Mouse (Mus musculus): ENCODE measurements at regions not wholly inside any gene's neighbourhood (a gene's known extent, or its start where the extent isn't known, plus 50 kb on each side); places are given as distances from the start of the nearest gene placed in this dataset.

GRCm38 (mm10) chr2:148622216-148622615 is 50.2 kb upstream of the Nxt1 start:
- no peak for ATAC-seq (ENCODE audit: low FRiP score)
- no peaks in the 10 kb centered on the region for H3K9me3 ChIP-seq
- no peak overlapping the region for H3K9ac ChIP-seq
- WGBS = 74% methylated on average over 3 of the region's 3 CpGs
- no peaks in the 10 kb centered on the region for H3K27me3 ChIP-seq
- H3K4me1 ChIP-seq = no peaks in the 10 kb centered on the region
- no peak overlapping the region for H3K4me3 ChIP-seq (replicated peaks)
- no peak overlapping the region for H3K4me2 ChIP-seq
- no peaks in the 10 kb centered on the region for H3K36me3 ChIP-seq (replicated peaks)
- H3K27ac ChIP-seq = no peak overlapping the region

GRCm38 (mm10) chr2:148611911-148612310 is 60.5 kb upstream of the Nxt1 start:
- no peak overlapping the region for H3K27ac ChIP-seq
- H3K36me3 ChIP-seq (replicated peaks) = no peaks in the 10 kb centered on the region
- H3K9ac ChIP-seq = no peak overlapping the region
- H3K4me1 ChIP-seq = no peaks in the 10 kb centered on the region
- no peak overlapping the region for H3K4me3 ChIP-seq (replicated peaks)
- 85% methylated on average over 1 of the region's 1 CpGs for WGBS
- no peaks in the 10 kb centered on the region for H3K27me3 ChIP-seq
- H3K9me3 ChIP-seq = no peaks in the 10 kb centered on the region
- H3K4me2 ChIP-seq = no peak overlapping the region
- ATAC-seq (ENCODE audit: low FRiP score) = no peak

- ATAC-seq (ENCODE audit: low FRiP score) = no peak
Observed at GRCm38 (mm10) chr2:148605425-148605930, 66.9 kb upstream of the Nxt1 start.

GRCm38 (mm10) chr2:148603951-148604350 is 68.5 kb upstream of the Nxt1 start:
- Histone ChIP-seq H3K4me2 (no peak overlapping the region), H3K4me3 (replicated peaks) (no peak overlapping the region), H3K36me3 (replicated peaks) (no peaks in the 10 kb centered on the region), H3K9me3 (no peaks in the 10 kb centered on the region), H3K27ac (no peak overlapping the region), H3K4me1 (no peaks in the 10 kb centered on the region), H3K9ac (no peak overlapping the region), H3K27me3 (no peaks in the 10 kb centered on the region)
- 73% methylated on average over 2 of the region's 2 CpGs for WGBS
- no peak for ATAC-seq (ENCODE audit: low FRiP score)

More at GRCm38 (mm10) chr2:148605425-148605930, 66.9 kb upstream of the Nxt1 start:
- Histone ChIP-seq H3K27ac (no peak overlapping the region), H3K36me3 (replicated peaks) (no peaks in the 10 kb centered on the region), H3K4me3 (replicated peaks) (no peak overlapping the region), H3K9ac (no peak overlapping the region), H3K4me1 (no peaks in the 10 kb centered on the region), H3K9me3 (no peaks in the 10 kb centered on the region), H3K27me3 (no peaks in the 10 kb centered on the region), H3K4me2 (no peak overlapping the region)
- 68% methylated on average over 2 of the region's 2 CpGs for WGBS

GRCm38 (mm10) chr2:148603315-148603714 is 69.1 kb upstream of the Nxt1 start:
- Histone ChIP-seq H3K4me1 (no peaks in the 10 kb centered on the region), H3K27me3 (no peaks in the 10 kb centered on the region), H3K9ac (no peak overlapping the region), H3K4me3 (replicated peaks) (no peak overlapping the region), H3K9me3 (no peaks in the 10 kb centered on the region), H3K36me3 (replicated peaks) (no peaks in the 10 kb centered on the region), H3K4me2 (no peak overlapping the region), H3K27ac (no peak overlapping the region)
- WGBS = 58% methylated on average over 2 of the region's 2 CpGs
- no peak for ATAC-seq (ENCODE audit: low FRiP score)

- H3K27me3 ChIP-seq = no peaks in the 10 kb centered on the region
- no peak overlapping the region for H3K4me2 ChIP-seq
- no peak overlapping the region for H3K27ac ChIP-seq
- no peak for ATAC-seq (ENCODE audit: low FRiP score)
- no peaks in the 10 kb centered on the region for H3K4me1 ChIP-seq
- no peak overlapping the region for H3K9ac ChIP-seq
- no peak overlapping the region for H3K4me3 ChIP-seq (replicated peaks)
- H3K36me3 ChIP-seq (replicated peaks) = no peaks in the 10 kb centered on the region
- H3K9me3 ChIP-seq = no peaks in the 10 kb centered on the region
Observed at GRCm38 (mm10) chr2:148599498-148599897, 72.9 kb upstream of the Nxt1 start.

GRCm38 (mm10) chr2:148596966-148597365 is 75.4 kb upstream of the Nxt1 start:
- Histone ChIP-seq H3K4me3 (replicated peaks) (no peak overlapping the region), H3K36me3 (replicated peaks) (no peaks in the 10 kb centered on the region), H3K4me1 (no peaks in the 10 kb centered on the region), H3K9me3 (no peaks in the 10 kb centered on the region), H3K27ac (no peak overlapping the region), H3K4me2 (no peak overlapping the region), H3K9ac (no peak overlapping the region), H3K27me3 (no peaks in the 10 kb centered on the region)
- ATAC-seq (ENCODE audit: low FRiP score) = no peak
- WGBS = 86% methylated on average over 2 of the region's 2 CpGs

GRCm38 (mm10) chr2:148585721-148586335 is 86.6 kb upstream of the Nxt1 start:
- Histone ChIP-seq H3K36me3 (replicated peaks) (no peaks in the 10 kb centered on the region), H3K9me3 (no peaks in the 10 kb centered on the region), H3K4me3 (replicated peaks) (no peak overlapping the region), H3K9ac (no peak overlapping the region), H3K4me2 (no peak overlapping the region), H3K27ac (no peak overlapping the region), H3K27me3 (no peaks in the 10 kb centered on the region), H3K4me1 (no peaks in the 10 kb centered on the region)
- 91% methylated on average over 1 of the region's 1 CpGs for WGBS
- no peak for ATAC-seq (ENCODE audit: low FRiP score)

GRCm38 (mm10) chr2:148582208-148582607 is 90.2 kb upstream of the Nxt1 start:
- 94% methylated on average over 1 of the region's 1 CpGs for WGBS
- H3K4me2 ChIP-seq = no peak overlapping the region
- H3K27me3 ChIP-seq = no peaks in the 10 kb centered on the region
- no peak overlapping the region for H3K9ac ChIP-seq
- H3K36me3 ChIP-seq (replicated peaks) = no peaks in the 10 kb centered on the region
- ATAC-seq (ENCODE audit: low FRiP score) = no peak
- no peak overlapping the region for H3K27ac ChIP-seq
- H3K9me3 ChIP-seq = no peaks in the 10 kb centered on the region
- H3K4me3 ChIP-seq (replicated peaks) = no peak overlapping the region
- H3K4me1 ChIP-seq = no peaks in the 10 kb centered on the region

- WGBS = 89% methylated on average over 4 of the region's 4 CpGs
- no peaks in the 10 kb centered on the region for H3K36me3 ChIP-seq (replicated peaks)
Observed at GRCm38 (mm10) chr2:148581666-148582065, 90.7 kb upstream of the Nxt1 start.

GRCm38 (mm10) chr2:148580286-148580966 is 92.0 kb upstream of the Nxt1 start:
- H3K4me3 ChIP-seq (replicated peaks) = no peak overlapping the region
- no peak overlapping the region for H3K4me2 ChIP-seq
- WGBS = 40% methylated on average over 7 of the region's 7 CpGs
- H3K9me3 ChIP-seq = no peaks in the 10 kb centered on the region
- H3K27ac ChIP-seq = no peak overlapping the region
- no peaks in the 10 kb centered on the region for H3K27me3 ChIP-seq
- H3K9ac ChIP-seq = no peak overlapping the region
- H3K36me3 ChIP-seq (replicated peaks) = no peaks in the 10 kb centered on the region
- H3K4me1 ChIP-seq = no peaks in the 10 kb centered on the region
- no peak for ATAC-seq (ENCODE audit: low FRiP score)

More at GRCm38 (mm10) chr2:148581666-148582065, 90.7 kb upstream of the Nxt1 start:
- Histone ChIP-seq H3K4me2 (no peak overlapping the region), H3K4me1 (no peaks in the 10 kb centered on the region), H3K4me3 (replicated peaks) (no peak overlapping the region), H3K27ac (no peak overlapping the region), H3K9ac (no peak overlapping the region), H3K9me3 (no peaks in the 10 kb centered on the region), H3K27me3 (no peaks in the 10 kb centered on the region)
- ATAC-seq (ENCODE audit: low FRiP score) = no peak

- Histone ChIP-seq H3K4me2 (no peak overlapping the region), H3K9ac (no peak overlapping the region), H3K9me3 (no peaks in the 10 kb centered on the region), H3K4me3 (replicated peaks) (no peak overlapping the region), H3K27ac (no peak overlapping the region), H3K27me3 (no peaks in the 10 kb centered on the region), H3K4me1 (no peaks in the 10 kb centered on the region), H3K36me3 (replicated peaks) (no peaks in the 10 kb centered on the region)
- WGBS = 37% methylated on average over 2 of the region's 2 CpGs
- ATAC-seq (ENCODE audit: low FRiP score) = no peak
Observed at GRCm38 (mm10) chr2:148579564-148579963, 92.8 kb upstream of the Nxt1 start.

GRCm38 (mm10) chr2:148579027-148579426 is 93.4 kb upstream of the Nxt1 start:
- no peaks in the 10 kb centered on the region for H3K4me1 ChIP-seq
- no peaks in the 10 kb centered on the region for H3K27me3 ChIP-seq
- H3K27ac ChIP-seq = no peak overlapping the region
- H3K4me2 ChIP-seq = no peak overlapping the region
- H3K9me3 ChIP-seq = no peaks in the 10 kb centered on the region
- H3K4me3 ChIP-seq (replicated peaks) = no peak overlapping the region
- ATAC-seq (ENCODE audit: low FRiP score) = no peak
- H3K9ac ChIP-seq = no peak overlapping the region
- WGBS = 82% methylated on average over 5 of the region's 5 CpGs
- no peaks in the 10 kb centered on the region for H3K36me3 ChIP-seq (replicated peaks)

Data from forebrain, embryonic 12.5 days (tissue).